Mouse (Mus musculus) lung, postnatal 0 days (tissue): Measurements from ENCODE around the gene C1galt1c1.

ENCODE experiments used
- CTCF ChIP-seq: IDR thresholded peaks from 2 replicates; pipeline ENCODE4 v1.5.1; 2016; ENCODE audit warnings: antibody characterized with exemption, mild to moderate bottlenecking
- EP300 ChIP-seq: IDR thresholded peaks from 2 replicates; pipeline ENCODE4 v1.6.1; 2016; ENCODE audit warnings: antibody characterized with exemption, mild to moderate bottlenecking, control low read depth

- TF ChIP-seq CTCF = 0 out of 2 replicates have a peak, but pooled peaks have one; percentile 15
- no peak for TF ChIP-seq EP300
Observed at GRCm38 (mm10) chrX:38653181-38653580, 18.3 kb upstream of the C1galt1c1 start.
